Mouse (Mus musculus) retina, embryonic 14.5 days (tissue): ENCODE measurements around the gene Cfap126.
"Not testable (repeated sequence)": the region's sequence is repeated elsewhere in the genome, so short reads cannot be mapped to it uniquely, and the experiment has no call there.

Source experiments
- DNase-seq: peaks from one replicate; pipeline ENCODE4 v3.0.0-alpha.2; 2015; ENCODE audit warnings: low spot score

Gene Cfap126

DNA sequence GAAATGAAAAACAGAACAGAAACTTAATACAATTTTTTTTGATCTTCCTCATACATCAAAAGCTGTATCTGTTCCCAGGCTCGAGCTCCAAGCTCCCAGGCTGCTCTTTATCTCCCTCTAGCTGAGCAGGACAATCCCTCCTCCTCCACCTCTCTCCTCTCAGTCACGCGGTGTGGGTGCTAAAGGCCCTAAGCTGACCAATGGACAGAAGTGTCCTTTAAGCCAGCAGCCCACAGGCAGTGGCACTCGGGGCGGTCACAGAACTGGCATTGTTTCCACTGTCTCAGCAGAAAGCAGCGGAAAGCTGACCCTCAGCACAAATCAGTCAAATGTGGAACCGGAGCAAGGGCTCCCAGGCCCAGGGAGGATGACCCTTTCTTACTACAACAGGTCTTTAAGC is 15.5 kb downstream of the Cfap126 start:
- no peak for DNase-seq

DNA sequence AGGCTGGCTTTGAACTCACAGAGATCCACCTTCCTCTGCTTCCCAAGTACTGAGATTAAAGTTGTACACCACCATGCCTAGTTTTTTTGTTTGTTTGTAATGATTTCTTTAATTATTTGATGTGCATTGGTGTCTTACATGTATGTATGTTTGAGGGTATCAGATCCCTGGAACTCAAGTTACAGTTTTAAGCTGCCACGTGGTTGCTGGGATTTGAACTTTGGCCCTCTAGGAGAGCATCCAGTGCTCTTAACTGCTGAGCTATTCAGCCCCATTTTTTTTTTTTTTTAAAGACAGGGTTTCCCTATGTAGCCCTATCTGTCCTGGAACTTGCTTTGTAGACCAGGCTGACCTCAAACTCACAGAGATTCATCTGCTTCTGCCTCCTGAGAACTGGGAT is 17.3 kb downstream of the Cfap126 start:
- no peak for DNase-seq

DNA sequence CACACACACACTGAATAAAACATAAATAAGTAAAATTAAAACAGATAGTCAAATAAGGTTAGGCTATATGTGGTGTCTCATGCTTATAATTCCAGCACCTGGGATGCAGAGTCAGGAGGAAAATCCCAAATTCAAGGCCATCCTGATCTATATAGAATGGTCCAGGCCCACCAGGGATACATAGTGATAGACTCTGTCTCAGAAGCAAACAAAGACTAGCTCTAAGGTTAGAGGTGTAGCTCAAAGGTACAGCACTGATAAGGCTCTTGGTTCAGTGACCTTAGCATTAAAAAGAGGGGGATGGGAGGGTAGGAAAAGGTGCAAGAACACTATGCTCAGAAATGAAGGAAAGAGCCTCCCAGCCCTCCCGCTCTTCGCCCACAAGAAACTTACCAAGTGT is 21.9 kb downstream of the Cfap126 start:
- DNase-seq: no peak

DNA sequence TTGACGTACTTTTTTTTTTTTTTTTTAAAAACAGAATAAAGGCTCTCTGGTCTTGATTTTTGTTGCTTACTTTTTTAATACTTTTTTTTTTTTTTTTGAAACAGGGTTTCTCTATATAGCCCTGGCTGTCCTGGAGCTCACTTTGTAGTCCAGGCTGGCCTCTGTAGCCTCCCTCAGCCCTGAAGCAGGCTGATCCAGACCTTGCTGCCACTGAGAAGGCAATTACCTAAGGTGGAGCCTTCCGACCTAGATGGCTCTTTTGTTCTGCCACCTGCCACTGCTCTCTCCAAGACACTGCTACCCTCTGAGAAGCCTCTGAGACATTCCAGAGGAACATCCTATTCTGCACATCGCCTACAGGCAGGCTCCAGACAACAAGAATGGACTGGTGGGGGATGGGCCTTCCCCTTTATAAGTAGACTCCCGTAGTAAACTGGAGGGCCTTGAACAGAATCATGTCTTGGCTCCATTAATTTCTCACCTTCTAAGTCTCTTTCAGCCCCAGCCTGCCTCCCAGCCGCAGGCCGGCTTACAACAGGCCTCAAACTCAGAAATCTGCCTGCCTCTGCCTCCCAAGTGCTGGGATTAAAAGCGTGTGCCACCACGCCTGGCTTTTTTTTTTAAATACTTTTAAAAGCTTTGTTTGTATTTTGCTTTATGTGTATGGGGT is 23.9 kb downstream of the Cfap126 start:
- DNase-seq: not testable (repeated sequence)

DNA sequence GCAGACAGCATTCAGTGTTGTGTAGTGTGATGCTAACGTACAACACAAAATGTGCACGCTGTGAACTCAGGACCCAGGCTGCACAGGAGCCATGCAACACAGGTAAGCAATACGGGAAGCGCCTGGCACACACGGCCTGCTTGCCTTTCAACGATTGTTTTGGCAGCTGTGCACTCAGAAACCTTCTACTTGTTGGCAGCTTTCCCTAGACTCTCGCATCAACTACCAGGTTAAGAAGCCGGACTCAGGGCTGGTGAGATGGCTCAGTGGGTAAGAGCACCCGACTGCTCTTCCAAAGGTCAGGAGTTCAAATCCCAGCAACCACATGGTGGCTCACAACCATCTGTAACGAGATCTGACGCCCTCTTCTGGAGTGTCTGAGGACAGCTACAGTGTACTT is 29.3 kb downstream of the Cfap126 start:
- not testable (repeated sequence) for DNase-seq

DNA sequence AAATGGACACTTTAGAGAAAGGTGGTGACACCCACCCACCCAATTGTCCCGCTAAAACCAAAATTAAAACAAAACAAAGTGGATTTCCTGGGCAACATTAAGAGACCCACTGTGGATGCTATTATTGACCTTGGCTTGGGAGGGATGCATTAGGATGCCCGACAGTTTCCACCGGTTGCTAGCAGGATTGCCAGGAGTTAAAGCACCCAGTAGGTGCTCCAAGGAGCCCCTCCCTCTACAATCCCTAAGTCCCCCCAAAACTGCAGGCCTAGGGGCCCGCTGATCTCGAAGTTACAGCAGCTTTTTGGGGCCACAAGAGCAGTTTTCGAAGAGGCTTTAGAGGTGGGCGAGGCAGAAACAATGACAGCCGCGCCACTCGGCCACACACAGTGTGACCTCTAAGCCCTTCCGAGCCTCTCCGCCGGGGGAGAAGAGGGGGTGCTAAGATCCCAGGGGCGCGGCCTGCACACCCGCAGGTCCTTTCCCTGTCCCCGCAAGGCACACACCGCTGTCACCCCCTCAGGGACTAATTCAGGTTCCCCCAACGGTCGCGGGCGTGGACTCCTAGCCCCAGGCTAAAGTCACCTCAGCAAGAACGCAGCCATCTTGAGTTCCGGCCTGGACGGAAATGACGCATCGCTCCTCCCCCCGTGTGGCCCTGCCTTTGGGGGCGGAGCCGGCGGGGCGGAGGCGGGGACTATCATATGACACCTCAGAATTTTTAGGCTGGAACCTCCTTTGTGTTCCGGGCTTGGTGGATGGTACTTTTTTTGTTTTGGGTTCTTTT is 36.4 kb downstream of the Cfap126 start, which contains the start of the genes Sdhc and Mpz:
Gene Sdhc, minus strand, starts transcription at position 630 of the 787 bp plus-strand sequence.
Gene Mpz, plus strand, starts transcription at position 738 of the 787 bp plus-strand sequence.
- peak; percentile 96 for DNase-seq

DNA sequence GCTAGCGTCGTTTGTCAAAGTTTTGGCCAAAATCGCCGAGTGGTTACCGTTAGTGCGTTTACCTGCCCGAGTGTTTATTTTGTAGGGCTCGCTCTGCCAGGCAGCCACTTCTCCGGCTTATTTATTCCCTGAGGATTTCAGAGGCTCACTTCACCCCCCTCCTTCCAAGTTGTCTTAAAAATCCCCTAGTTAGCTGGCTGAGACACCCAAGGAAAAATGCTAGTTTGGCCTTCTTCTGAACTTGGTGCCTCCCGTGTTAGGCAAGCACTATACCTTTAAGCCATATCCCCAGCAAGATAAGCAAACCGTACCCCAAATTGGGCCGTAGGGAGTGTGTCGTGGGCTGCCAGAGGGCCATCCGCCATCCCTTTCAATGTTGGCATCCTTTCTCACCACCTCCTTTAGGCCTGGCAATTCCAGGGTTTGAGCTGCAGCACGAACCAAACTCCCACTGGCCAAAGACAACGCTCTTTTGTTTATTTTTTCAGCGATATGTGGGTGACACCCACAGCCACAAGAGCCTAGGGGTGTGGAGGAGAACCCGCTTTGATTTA is 37.2 kb downstream of the Cfap126 start:
- no peak for DNase-seq

DNA sequence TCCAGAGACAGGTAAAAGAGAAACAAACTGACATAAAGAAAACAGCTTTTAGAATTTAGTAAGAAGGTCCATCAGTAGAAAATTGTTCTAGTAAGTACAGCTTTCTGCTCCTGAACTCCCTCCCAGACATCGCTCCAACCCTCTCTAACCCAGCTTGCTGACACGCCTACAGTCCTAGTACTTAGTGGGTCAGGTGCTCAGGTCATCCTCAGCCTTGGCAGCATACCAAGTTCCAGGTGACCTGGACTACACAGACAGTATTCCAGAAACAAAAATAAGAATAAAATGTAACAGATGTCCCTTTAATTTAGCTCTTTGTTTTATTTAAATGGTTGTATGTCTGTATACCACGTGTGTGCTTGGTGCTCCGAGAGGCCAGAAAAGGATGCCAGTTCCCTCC is 38.2 kb downstream of the Cfap126 start:
- no peak for DNase-seq

DNA sequence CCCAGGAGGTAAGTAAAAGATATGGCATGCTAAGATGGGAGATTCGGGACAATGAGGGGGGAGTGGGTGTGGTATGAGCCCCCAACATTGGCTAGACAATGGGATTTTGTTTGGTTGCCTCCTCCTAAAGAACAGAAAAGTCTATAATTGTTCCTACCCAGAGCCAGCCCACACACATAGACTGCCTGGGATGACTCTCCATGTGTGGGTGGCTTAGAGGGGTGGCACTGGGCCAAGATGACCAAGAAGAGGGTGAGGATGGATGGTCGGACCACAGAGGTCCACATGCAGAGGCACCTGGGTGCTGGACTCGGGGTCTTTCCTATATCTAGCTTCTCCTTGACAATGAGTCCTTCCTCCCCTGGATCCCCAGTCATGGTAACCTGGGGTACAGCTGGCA is 42.9 kb downstream of the Cfap126 start:
- DNase-seq: no peak

DNA sequence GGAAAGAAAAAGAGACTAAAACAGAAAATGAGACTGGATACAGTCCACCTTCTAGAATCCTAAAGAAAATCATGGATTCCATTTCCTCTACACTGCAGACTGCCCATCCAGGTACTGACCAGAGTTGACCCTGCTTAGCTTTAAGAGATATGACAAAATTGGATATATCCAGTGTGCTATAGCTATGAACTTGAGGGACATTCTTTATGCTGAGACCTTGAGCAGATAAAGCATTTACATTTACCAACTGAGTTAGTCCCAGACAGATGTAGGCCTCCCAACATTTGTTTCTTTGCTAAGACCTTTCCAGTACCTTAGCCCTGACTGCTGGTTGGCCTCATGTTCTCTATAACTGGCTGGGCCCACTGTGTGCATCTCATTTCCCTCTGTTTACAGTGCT is 44.2 kb downstream of the Cfap126 start:
- DNase-seq: no peak

DNA sequence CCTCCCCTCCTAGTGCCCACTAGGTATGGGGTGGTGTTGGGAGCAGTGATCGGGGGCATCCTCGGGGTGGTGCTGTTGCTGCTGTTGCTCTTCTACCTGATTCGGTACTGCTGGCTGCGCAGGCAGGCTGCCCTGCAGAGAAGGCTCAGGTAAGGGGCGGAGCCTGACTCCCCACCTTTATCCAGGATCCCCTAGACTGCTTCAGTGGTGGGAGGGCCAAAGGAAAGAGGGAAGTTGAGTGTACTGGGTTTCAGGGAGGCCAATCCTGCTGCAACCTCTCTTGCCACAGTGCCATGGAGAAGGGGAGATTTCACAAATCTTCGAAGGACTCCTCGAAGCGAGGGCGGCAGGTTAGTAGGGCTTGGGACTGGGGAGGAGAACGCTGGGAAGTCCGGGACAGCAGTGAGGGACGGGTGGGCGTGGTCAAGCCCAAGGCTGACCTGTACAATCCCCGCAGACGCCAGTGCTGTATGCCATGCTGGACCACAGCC is 45.8 kb downstream of the Cfap126 start:
- DNase-seq: peak; percentile 18

DNA sequence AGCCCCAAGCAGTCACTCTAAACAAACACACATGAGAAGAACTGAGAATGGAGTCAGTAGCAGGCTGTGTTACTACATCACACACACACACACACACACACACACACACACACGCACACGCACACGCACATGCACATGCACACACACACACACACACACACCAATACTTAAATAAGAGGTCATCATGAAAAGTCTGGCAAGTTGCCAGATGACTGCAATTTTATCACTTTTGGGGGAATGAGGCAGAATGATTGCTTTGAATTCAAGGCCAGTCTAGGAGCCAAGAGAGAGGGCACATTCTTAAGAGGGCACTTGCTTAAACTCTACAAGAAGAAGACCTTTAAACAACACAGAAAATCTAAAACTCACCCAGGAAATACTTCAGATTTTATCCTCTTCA is 48.8 kb downstream of the Cfap126 start:
- DNase-seq: no peak

DNA sequence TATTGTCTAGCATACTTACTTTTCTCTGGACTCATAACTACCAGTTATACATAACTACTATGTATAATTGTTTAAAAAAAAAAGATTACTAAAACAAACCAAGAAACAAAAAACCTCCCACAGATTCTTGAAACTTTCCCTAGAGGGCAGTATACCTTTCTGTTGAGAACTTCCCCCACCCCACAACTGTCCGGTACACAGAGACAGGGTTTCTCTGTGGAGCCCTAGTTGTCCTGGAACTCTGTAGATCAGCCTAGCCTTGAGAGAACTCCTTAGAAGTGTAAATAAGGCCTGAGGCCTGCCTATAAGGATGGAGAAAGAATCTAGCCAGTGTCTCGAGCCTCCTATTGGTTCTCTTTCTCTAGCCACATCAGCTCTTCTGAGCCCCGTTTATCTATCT is 50.5 kb downstream of the Cfap126 start:
- peak; percentile 45 for DNase-seq

DNA sequence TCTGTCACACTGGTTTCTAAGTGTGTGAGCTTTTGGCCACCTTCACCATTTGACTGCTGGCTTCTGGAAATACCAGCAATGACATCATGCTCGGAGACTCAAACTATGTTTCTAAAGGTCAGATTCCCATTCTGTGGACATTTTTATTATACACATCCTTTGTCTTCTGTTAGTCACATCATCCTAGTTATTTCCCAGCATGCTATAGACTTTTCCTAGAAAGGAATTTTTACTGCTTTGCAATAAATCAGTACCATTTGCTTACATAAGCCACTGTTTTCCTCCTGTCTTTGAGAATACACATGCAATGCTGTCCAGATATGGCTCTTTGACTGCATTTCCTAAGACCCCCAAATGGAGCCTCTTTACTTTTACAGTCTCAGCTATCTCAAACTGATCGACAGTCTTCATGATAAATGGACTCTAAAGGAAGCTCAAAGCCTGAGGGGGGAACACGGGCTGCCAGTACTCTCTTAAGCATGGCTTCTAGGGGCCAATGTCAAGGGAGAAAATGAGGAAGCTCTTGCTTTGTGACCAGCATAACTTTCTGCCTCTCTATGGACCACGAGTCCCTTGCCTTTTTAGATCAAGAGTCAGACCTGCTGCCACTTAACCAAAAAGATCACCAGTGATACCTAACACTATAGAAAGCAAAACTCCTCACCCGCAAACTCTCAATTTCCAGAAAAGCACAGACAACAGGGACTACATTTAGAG is 52.1 kb downstream of the Cfap126 start:
- DNase-seq: no peak

DNA sequence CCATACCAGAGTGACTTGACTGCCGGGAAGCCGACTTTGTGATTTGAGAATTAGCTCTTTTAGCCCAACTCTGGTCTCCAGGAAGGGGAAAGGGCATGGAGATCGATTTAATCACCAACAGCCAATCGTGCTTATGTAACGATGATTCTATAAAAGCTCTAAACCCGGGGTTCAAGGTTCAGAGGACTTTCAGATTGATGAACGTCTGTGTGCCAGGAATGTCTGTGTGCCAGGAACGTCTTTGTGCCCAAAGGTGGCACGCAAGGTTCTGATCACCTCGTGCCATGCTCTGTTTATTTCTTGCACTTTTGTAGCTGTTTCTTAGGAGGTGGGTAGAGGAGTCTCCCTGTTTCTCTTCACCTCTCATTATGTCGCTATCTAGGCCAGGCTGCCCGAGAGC is 55.2 kb downstream of the Cfap126 start:
- DNase-seq: no peak

DNA sequence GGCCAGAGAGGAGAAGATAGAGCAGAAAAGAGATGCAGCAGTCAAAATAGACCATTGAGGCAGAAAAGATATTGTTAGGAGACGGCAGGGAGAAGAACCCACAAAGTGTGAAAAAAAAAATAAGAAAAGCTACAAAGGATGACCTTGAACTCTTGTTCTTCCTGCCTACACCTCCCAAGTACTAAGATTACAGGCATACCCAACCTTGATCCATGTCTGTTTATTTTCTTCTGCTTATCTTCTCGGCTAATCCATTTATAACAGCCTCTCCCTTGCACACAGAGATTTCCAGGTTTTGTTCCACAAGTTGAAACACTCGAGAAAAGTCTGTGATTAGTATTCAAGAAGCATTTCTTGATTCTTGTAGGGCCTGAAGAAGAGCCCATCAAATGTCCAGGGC is 56.2 kb downstream of the Cfap126 start:
- no peak for DNase-seq

DNA sequence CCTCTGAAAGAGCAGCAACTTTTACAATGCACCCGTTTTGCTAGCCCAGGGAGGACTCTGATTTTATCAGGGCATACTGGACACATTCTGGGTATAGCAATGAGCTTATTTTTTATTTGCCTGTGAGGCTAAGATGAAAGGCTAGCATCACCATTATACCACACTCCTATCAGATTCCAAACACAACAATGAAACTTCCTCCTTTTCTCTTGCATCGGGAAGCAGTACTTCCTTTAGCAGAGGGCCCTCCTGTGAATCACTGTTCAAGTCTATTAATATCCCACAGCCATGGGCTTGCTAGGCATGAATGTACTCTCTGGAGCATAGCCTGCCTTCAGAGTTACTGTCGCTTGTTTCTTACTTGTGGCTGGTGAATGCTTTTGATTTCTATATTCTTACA is 57.4 kb downstream of the Cfap126 start:
- DNase-seq: no peak

DNA sequence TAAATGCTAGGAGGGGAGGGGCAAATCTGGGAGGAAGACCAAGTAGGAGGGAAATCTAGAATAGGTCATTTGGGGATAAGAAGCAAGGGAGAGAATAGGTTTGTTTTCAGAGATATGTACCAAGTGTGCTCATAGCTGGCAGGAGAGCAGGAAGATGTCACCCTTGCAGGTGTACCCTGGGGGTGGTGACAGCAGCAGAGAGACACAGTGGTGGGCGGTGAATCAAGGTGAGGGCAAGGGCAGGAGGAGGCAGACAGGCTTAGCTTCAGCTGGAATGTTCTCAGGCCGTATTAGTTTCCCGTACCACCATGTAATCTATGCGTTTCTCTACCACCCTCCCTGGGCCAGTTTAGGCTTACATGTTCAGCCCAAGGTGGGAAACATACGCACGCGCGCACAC is 59.1 kb downstream of the Cfap126 start:
- no peak for DNase-seq
